Mouse (Mus musculus): Measurements from ENCODE around the gene Ankar. TPM values are rescaled to one million over a fixed set of nuclear protein-coding genes. Genes with fewer than 3 reads are reported as not detected.

The Ankar gene
- total RNA-seq (2021) = not detected in 2 replicates
- long read RNA-seq, experiment 1 = 0 reads
- long read RNA-seq, experiment 2 = 0 reads

GRCm38 (mm10) chr1:72700479-72700878, at the start of gene Ankar:
Ankar (minus strand) TSS chr1:72700579.
- DNase-seq = no peak

GRCm38 (mm10) chr1:72746382-72746781, 46.0 kb upstream of the Ankar start:
- DNase-seq = no peak

- DNase-seq = no peak
These were observed 44.6 kb upstream of the Ankar start for GRCm38 (mm10) chr1:72744816-72745506.

- no peak for DNase-seq
These were observed 41.0 kb upstream of the Ankar start for GRCm38 (mm10) chr1:72741406-72741805.

GRCm38 (mm10) chr1:72739681-72740063, 39.3 kb upstream of the Ankar start:
- DNase-seq = no peak

GRCm38 (mm10) chr1:72738946-72739680, 38.7 kb upstream of the Ankar start:
- peak; percentile 70 for DNase-seq

GRCm38 (mm10) chr1:72736397-72737125, 36.2 kb upstream of the Ankar start:
- peak; percentile 14 for DNase-seq

- DNase-seq = no peak
These were observed 32.9 kb upstream of the Ankar start for GRCm38 (mm10) chr1:72733191-72733691.

GRCm38 (mm10) chr1:72730126-72730525, 29.7 kb upstream of the Ankar start:
- no peak for DNase-seq

GRCm38 (mm10) chr1:72728781-72729180, 28.4 kb upstream of the Ankar start:
- DNase-seq = no peak

- DNase-seq = no peak
These were observed 25.6 kb upstream of the Ankar start for GRCm38 (mm10) chr1:72725941-72726340.

- no peak for DNase-seq
These were observed 24.0 kb upstream of the Ankar start for GRCm38 (mm10) chr1:72724354-72724753.

GRCm38 (mm10) chr1:72722646-72723045, 22.3 kb upstream of the Ankar start:
- no peak for DNase-seq

- no peak for DNase-seq
These were observed 19.8 kb upstream of the Ankar start for GRCm38 (mm10) chr1:72720115-72720725.

- peak; percentile 84 for DNase-seq
These were observed 18.5 kb upstream of the Ankar start for GRCm38 (mm10) chr1:72718846-72719245.

GRCm38 (mm10) chr1:72717540-72717939, 17.2 kb upstream of the Ankar start:
- DNase-seq = no peak

GRCm38 (mm10) chr1:72716926-72717325, 16.5 kb upstream of the Ankar start:
- peak; percentile 90 for DNase-seq

GRCm38 (mm10) chr1:72716421-72716820, 16.0 kb upstream of the Ankar start:
- no peak for DNase-seq

GRCm38 (mm10) chr1:72715593-72716361, 15.4 kb upstream of the Ankar start:
- DNase-seq = no peak

- DNase-seq = no peak
These were observed 14.7 kb upstream of the Ankar start for GRCm38 (mm10) chr1:72715065-72715464.

- no peak for DNase-seq
These were observed 14.2 kb upstream of the Ankar start for GRCm38 (mm10) chr1:72714547-72714946.

- peak; percentile 48 for DNase-seq
These were observed 11.3 kb upstream of the Ankar start for GRCm38 (mm10) chr1:72711684-72712083.
